Mouse (Mus musculus) brown adipose tissue, adult 24 weeks (tissue): ENCODE data around the gene Spout1. TPM values are rescaled to one million over a fixed set of nuclear protein-coding genes. Genes with fewer than 3 reads are reported as not detected.
"Not testable (repeated sequence)": the region's sequence is repeated elsewhere in the genome, so short reads cannot be mapped to it uniquely, and the experiment has no call there.

Source experiments
- H3K27ac ChIP-seq: fragments of 200-500 bp; replicated peaks from 2 replicates; pipeline ENCODE4 v1.5.1; 2012; ENCODE audit warnings: low read depth, mild to moderate bottlenecking, low read length
- H3K4me1 ChIP-seq: fragments of 200-500 bp; 2 replicates; pipeline ENCODE4 v1.6.1; 2012; ENCODE audit warnings: low read length, mixed read lengths; ENCODE audit not compliant: control insufficient read depth, insufficient read depth, insufficient read length
- H3K4me3 ChIP-seq: fragments of 200-500 bp; 2 replicates; pipeline ENCODE4 v1.5.1; 2012; ENCODE audit warnings: low read depth, mild to moderate bottlenecking, low read length, moderate library complexity; ENCODE audit not compliant: insufficient read depth
- polyA plus RNA-seq: library from polyadenylated mRNA; stranded (reverse); fragments of >200 nt; gene quantifications from 2 replicates; pipeline ENCODE4 v1.2.4, GENCODE M21; 2012; ENCODE audit not compliant: missing spikeins, insufficient read depth, insufficient read length

Gene Spout1
- polyA plus RNA-seq, 1 experiment, result 12.7 TPM

DNA sequence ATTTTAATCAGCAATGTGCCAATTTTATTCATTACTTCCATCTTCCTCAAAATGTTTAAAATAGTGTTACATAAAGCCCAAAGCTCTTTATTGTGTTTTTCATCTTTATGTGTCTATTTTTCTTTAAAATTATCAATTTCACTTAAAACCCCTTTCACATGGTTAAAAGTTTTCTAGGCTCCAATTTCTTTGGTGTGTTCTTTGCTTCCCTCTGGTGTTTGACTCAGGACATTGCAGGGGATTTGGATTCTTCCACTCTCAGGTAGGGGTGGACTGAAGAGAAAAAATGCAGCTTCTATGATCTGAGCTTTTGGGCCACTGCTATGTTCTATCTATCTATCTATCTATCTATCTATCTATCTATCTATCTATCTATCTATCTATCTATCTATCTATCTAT lies 16.4 kb downstream of the Spout1 start:
- Histone ChIP-seq H3K4me1 (no peaks in the 10 kb centered on the region), H3K4me3 (no peak overlapping the region), H3K27ac (no peak overlapping the region)

- not testable (repeated sequence) for H3K4me3 ChIP-seq, H3K27ac ChIP-seq, H3K4me1 ChIP-seq
Measured at GRCm38 (mm10) chr2:30159871-30160270, 18.4 kb downstream of the Spout1 start.

DNA sequence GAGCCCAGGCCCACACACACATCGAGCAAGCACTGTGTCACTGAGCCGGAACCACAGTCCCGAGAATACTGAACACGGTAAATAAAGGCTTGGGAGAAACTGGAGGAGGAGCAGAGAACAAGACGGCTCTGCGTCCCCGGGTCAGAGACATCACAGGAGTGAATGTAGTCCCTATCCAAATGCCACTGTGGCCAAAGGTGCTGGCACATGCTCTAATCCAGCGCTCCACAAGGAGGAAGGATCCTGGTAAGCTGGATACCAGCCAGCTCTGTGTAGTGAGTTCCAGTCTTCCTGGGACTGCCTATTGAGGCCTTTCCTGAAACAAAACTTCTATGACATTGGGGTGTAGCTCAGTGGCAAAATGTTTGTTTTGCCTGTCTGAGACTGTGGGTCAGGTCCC lies 25.6 kb downstream of the Spout1 start:
- peak overlapping the region; percentile 15 for H3K27ac ChIP-seq
- H3K4me1 ChIP-seq, result peaks cover 10% of the 10 kb centered on the region
- H3K4me3 ChIP-seq, result no peak overlapping the region

GRCm38 (mm10) chr2:30151840-30152239 lies 26.4 kb downstream of the Spout1 start:
- H3K27ac ChIP-seq, result no peak overlapping the region
- H3K4me3 ChIP-seq, result no peak overlapping the region
- peaks cover 10% of the 10 kb centered on the region for H3K4me1 ChIP-seq

DNA sequence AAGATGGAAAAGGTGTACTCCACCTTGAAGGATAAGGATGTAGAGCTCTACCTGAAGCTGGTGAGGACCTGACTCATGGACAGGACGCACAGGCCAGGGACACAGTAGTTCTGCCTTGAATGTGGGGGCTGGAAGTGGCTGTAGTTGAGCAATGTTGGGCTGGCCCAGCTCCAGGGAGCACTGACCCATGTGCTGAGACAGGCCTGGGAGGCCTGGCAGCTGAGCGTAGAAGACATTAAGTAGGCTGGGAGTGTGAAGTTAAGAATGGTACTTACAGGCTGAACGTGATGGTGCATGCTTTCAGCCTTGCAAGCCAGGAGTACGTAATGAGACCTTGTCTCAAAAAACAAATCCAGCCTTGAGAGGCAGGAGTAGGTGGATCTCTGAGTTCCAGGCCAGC lies 30.8 kb downstream of the Spout1 start:
- Histone ChIP-seq H3K4me3 (no peak overlapping the region), H3K4me1 (peaks cover 8% of the 10 kb centered on the region; the same call in 1 of the 2 replicates), H3K27ac (peak overlapping the region; percentile 55)

DNA sequence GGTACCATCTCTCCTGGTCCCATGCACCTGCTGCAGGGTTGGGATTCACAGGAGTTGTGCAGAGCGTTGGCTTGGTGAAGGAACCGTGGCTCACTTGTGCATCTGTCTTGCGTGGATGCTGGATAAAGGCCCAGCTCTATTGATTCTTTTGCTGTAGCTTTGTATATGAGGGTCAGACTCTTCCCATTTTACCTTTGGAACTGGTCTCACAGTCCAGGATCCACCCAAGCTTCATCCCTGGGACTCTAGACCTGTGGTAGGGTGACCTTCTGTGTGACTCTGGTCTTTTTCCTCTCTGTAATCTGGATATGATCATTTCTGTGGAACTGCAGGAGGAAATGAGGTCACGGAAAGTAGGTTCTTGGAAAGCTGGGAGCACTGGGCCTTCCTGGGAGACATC lies 33.8 kb downstream of the Spout1 start:
- H3K4me3 ChIP-seq, result no peak overlapping the region
- no peaks in the 10 kb centered on the region for H3K4me1 ChIP-seq
- no peak overlapping the region for H3K27ac ChIP-seq

DNA sequence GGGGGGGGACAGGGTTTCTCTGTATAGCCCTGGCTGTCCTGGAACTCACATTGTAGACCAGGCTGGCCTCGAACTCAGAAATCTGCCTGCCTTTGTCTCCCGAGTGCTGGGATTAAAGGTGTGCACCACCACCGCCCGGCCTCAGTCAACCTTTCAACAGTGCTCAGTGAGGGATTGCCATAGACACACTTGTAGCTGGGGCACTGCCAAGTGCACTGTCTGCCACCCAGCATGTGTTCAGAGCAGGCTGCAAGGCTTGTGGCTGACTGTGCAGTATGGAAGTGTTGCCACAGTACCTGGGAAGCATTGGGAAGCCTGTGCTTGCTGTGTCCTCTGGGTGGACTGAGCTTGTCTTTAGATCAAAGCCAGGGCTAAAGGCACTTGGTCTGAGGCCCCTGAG lies 38.2 kb downstream of the Spout1 start:
- H3K27ac ChIP-seq, H3K4me1 ChIP-seq, H3K4me3 ChIP-seq: not testable (repeated sequence)

DNA sequence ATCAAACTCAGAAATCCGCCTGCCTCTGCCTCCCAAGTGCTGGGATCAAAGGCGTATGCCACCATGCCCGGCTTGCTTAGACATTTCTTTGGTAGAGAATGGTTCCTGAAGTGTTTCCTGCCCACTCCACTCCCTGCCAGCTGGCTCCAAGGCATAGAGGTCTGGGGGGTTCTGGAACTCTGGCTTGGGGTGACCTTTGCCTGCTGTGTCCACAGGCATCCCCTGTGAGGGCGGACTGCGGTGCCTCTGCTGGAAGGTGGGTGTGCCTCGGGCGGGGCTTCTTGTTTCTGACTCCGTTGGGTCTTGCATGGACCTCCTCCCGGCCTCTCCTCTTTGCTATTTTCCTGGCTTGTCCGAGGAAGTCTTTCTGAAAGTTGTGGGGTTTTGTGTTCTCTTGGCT lies 41.8 kb downstream of the Spout1 start:
- Histone ChIP-seq H3K27ac (no peak overlapping the region), H3K4me1 (peaks cover 12% of the 10 kb centered on the region), H3K4me3 (no peak overlapping the region)

DNA sequence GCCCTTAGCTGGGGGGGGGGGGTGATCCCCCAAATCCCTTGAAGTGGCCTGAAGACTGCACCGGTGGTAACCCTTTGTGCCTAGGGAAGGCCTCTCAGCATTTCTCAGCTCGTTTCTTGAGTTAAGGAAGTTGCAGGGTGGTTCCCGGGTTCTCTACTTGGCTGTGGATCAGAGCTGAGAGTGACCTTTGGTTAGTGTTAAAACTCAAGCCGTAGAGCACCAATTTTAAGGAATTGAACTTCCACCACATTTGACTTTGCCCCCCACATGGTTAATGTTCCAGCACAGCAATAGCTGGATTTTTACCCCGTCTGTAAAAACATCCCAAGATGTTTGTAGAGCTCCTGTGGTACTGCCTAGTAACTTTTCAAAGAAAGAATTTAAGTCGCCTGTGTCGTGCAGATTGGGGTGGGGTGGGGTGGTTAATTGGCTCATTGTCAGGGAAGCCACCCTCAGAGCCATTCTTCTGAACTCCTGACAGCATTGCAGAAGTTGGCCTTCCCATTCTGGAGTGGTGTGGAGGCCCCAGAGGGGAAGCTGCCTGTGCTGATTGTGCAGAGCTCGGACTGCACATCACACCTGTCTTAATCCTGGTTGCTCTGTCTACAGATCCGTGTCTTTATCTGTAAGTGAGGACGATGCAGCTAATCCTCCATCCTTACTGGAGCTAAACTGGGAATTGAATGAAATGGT lies 43.2 kb downstream of the Spout1 start:
- Histone ChIP-seq H3K27ac (peak overlapping the region; percentile 60), H3K4me3 (peak overlapping the region; percentile 83), H3K4me1 (peaks cover 12% of the 10 kb centered on the region)

DNA sequence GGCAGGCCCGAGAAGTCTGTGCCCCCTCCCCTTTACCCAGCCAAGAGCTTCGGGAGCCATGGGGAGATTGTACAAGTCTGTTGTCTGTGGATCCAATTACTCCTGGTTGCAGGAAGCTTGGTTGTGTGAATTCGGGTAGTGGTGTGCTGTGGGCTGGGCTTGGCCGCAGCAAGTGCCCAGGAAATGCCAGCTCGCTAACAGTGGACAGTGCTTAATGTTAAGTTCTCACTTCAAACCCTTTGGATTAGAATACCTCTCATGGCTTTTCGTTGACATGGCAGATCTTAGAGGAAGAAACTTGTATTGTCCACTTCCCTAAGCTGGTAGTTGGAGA lies 43.9 kb downstream of the Spout1 start:
- H3K27ac ChIP-seq, result peak overlapping the region; percentile 60
- peak overlapping the region; percentile 83 for H3K4me3 ChIP-seq
- H3K4me1 ChIP-seq, result peaks cover 12% of the 10 kb centered on the region

DNA sequence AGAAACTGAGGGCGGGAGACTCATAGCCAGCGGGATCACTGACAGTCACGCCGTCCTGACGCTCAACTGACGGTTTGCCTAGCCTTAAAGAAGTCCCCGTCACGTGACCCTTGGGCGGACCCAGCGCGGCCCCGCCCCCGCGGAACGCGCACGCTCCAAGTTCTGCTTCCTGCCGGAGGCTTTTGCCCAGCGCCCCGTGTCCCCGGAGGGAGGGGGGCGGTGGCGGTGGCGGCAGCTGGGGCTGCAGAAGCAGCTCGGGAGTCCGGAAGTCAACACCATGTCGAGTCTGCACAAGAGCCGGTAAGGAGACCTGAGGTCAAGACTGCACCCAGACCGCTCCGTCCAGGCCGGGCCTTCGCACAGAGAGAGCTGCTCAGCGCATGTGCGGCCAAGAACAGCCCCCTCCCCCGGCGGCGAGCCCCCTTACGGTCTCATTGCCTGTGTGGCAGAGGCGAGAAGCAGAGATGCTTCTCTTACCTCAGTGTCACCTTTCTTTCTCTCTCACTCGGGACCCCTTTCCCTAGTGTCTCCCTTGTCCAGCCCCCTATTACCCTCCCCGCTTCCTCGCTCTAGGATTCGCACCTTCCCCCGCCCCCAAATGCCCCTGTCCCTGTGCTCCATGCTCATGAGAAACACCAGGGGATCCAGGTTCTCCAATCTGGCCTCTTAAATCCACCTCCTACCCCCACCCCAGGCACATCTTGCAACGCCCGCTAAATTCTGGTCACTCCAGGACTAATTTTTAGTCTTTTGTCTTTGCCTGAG lies 44.5 kb downstream of the Spout1 start, which contains the start of gene Tbc1d13:
Gene Tbc1d13 (plus strand): TSS at position 134 of the 765 bp plus-strand sequence.
- peak within 1 kb of the TSS; percentile 89 for H3K27ac ChIP-seq
- H3K4me3 ChIP-seq, result peak within 1 kb of the TSS; percentile 83
- peaks cover 12% of the 10 kb centered on the region for H3K4me1 ChIP-seq

DNA sequence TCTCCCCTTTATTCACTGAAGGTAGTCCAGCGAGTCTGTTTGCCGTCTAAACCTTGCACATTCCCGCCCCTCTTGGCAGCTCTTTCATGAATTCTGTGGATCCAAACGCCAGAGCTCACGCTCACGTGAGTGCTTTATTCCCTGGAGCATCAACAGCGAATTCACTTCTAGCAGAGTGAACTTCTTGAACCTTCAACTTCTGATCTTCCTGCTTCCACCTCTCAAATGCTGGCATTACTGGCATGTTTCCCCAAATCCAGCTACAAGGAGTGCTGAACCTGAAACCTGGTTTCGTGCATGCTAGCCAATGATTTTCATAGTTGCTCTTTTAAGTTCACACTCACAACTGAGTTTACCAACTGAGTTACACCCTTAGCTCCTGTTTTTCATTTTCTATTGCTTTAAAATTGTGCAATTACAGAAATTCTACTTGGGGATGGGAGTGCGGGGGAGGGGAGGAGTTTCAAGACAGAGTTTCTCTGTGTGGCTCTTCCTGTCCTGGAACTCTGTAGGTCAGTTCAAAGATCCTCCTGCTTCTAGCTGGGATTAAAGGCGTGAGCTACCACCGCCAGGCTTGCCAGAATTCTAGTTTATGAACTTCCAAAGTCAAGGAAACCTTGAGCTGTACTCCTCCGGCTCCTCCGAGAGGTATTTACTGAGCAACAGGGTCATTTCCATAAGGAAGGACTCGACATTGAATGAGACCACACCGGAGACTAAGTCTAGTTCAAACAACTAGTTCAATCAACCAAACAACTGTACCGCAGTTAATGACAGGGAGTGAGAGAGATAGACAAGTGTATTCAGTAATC lies 45.3 kb downstream of the Spout1 start:
- Histone ChIP-seq H3K4me1 (peaks cover 12% of the 10 kb centered on the region), H3K4me3 (peak overlapping the region; percentile 60), H3K27ac (peak overlapping the region; percentile 89)

GRCm38 (mm10) chr2:30131240-30131639 lies 47.0 kb downstream of the Spout1 start:
- not testable (repeated sequence) for H3K27ac ChIP-seq, H3K4me3 ChIP-seq
- peaks cover 12% of the 10 kb centered on the region for H3K4me1 ChIP-seq

DNA sequence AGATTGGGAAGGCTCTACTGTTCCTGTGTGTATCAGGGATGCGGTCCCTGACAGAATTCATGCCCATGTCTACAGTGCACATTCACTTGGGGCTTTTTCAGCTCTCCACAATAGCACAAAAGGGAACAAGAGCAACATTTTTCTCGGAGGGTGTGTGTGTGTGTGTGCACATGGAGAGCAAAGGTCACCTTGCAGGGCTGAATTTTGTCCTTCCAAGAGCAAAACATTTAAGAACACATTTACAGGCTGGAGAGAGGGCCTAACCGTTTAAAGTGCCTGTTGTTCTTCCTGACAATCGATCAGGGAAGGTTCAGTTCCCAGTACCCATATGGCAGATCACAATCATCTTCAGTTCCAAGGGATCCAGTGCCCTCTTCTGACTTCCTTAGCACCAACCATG lies 48.1 kb downstream of the Spout1 start:
- Histone ChIP-seq H3K4me1 (peaks cover 10% of the 10 kb centered on the region), H3K27ac (no peak overlapping the region), H3K4me3 (no peak overlapping the region)

DNA sequence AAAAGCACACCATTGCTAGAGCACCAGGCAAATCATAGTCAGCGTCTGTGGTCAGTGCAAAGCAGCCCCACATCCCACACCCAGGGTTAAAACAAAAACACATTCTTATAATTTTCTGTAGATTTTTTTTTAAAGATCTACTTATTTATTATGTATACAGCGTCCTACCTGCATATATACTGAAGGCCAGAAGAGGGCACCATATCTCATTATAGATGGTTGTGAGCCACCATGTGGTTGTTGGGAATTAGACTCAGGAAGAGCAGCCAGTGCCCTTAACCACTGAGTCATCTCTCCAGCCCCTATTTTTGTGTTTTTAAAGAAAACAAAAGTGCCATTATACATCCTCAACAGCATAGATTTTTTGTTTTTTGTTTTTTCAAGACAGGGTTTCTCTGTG lies 49.5 kb downstream of the Spout1 start:
- Histone ChIP-seq H3K27ac (no peak overlapping the region), H3K4me3 (no peak overlapping the region), H3K4me1 (peaks cover 4% of the 10 kb centered on the region; the same call in 1 of the 2 replicates)
